Mouse (Mus musculus) kidney, postnatal 10 days (tissue): ENCODE data around the gene Gtpbp3.

Source experiments
- DNase-seq: peaks from one replicate; pipeline ENCODE4 v3.0.0; 2021; ENCODE audit warnings: mixed read lengths

The Gtpbp3 gene

GRCm38 (mm10) chr8:71470146-71470912 is 17.6 kb upstream of the Gtpbp3 start:
- no peak for DNase-seq

GRCm38 (mm10) chr8:71470913-71471255 is 17.0 kb upstream of the Gtpbp3 start:
- no peak for DNase-seq

GRCm38 (mm10) chr8:71471861-71472260 is 16.0 kb upstream of the Gtpbp3 start:
- DNase-seq: no peak

GRCm38 (mm10) chr8:71472601-71473386 is 15.1 kb upstream of the Gtpbp3 start:
- no peak for DNase-seq

GRCm38 (mm10) chr8:71474344-71474743 is 13.6 kb upstream of the Gtpbp3 start:
- DNase-seq: peak; percentile 22

- DNase-seq: peak; percentile 21
These were observed 12.9 kb upstream of the Gtpbp3 start for GRCm38 (mm10) chr8:71474785-71475701.

- DNase-seq: peak; percentile 21
These were observed 12.2 kb upstream of the Gtpbp3 start for GRCm38 (mm10) chr8:71475702-71476075.

GRCm38 (mm10) chr8:71476099-71476940 is 11.6 kb upstream of the Gtpbp3 start:
- DNase-seq: peak; percentile 91

- DNase-seq: no peak
These were observed 10.6 kb upstream of the Gtpbp3 start for GRCm38 (mm10) chr8:71477196-71477845.

GRCm38 (mm10) chr8:71478943-71479342 is 9.0 kb upstream of the Gtpbp3 start:
- DNase-seq: no peak

GRCm38 (mm10) chr8:71483932-71484331 is 4.0 kb upstream of the Gtpbp3 start:
- peak; percentile 85 for DNase-seq

- no peak for DNase-seq
These were observed 3.2 kb upstream of the Gtpbp3 start for GRCm38 (mm10) chr8:71484736-71485135.

- DNase-seq: peak; percentile 91
These were observed 2.5 kb upstream of the Gtpbp3 start, which contains the start of gene Ano8 for GRCm38 (mm10) chr8:71485142-71486135. TSS of gene Ano8 (minus strand) at chr8:71485963.

GRCm38 (mm10) chr8:71486136-71486529 is 1.8 kb upstream of the Gtpbp3 start:
- DNase-seq: no peak

GRCm38 (mm10) chr8:71488454-71488853 is 551 bp downstream of the Gtpbp3 start:
- peak; percentile 89 for DNase-seq

- DNase-seq: peak; percentile 95
These were observed 7.1 kb downstream of the Gtpbp3 start for GRCm38 (mm10) chr8:71495039-71495438.

- DNase-seq: peak; percentile 61
These were observed 7.9 kb downstream of the Gtpbp3 start for GRCm38 (mm10) chr8:71495811-71496210.

- DNase-seq: peak; percentile 98
These were observed 8.6 kb downstream of the Gtpbp3 start for GRCm38 (mm10) chr8:71496481-71496880.

GRCm38 (mm10) chr8:71497077-71497645 is 9.3 kb downstream of the Gtpbp3 start:
- DNase-seq: no peak
